Mouse (Mus musculus) right cerebral cortex, postnatal 10 days (tissue): ENCODE results near the gene Lrrfip1.
A peak's percentile ranks its signal among the peaks of the same experiment; 100 is the strongest.

Experiments
- DNase-seq, 2 experiments: peaks; one replicate each; pipeline ENCODE4 v3.0.0; 2021; ENCODE audit warnings: low spot score in 2 of 2

Gene Lrrfip1

GRCm38 (mm10) chr1:90998891-90999611, 514 bp downstream of the Lrrfip1 start:
- peak; percentile 60 to 68 for DNase-seq

GRCm38 (mm10) chr1:90999911-91000601, 1.5 kb downstream of the Lrrfip1 start:
- peak in 1 of 2 experiments; percentile 25 for DNase-seq

GRCm38 (mm10) chr1:91001101-91001500, 2.6 kb downstream of the Lrrfip1 start:
- DNase-seq: no peak

GRCm38 (mm10) chr1:91001871-91002539, 3.5 kb downstream of the Lrrfip1 start:
- DNase-seq: peak in 1 of 2 experiments; percentile 18

GRCm38 (mm10) chr1:91002641-91003040, 4.1 kb downstream of the Lrrfip1 start:
- peak in 1 of 2 experiments; percentile 22 for DNase-seq

GRCm38 (mm10) chr1:91003522-91004253, 5.2 kb downstream of the Lrrfip1 start:
- peak in 1 of 2 experiments; percentile 12 for DNase-seq

GRCm38 (mm10) chr1:91006037-91006436, 7.5 kb downstream of the Lrrfip1 start:
- peak in 1 of 2 experiments; percentile 11 for DNase-seq

- DNase-seq: peak in 1 of 2 experiments; percentile 27
Observed at GRCm38 (mm10) chr1:91006708-91007107, 8.2 kb downstream of the Lrrfip1 start.

- peak in 1 of 2 experiments; percentile 17 for DNase-seq
Observed at GRCm38 (mm10) chr1:91008147-91008682, 9.7 kb downstream of the Lrrfip1 start.

GRCm38 (mm10) chr1:91008746-91009145, 10.2 kb downstream of the Lrrfip1 start:
- DNase-seq: peak in 1 of 2 experiments; percentile 18

GRCm38 (mm10) chr1:91009266-91009665, 10.7 kb downstream of the Lrrfip1 start:
- DNase-seq: peak in 1 of 2 experiments; percentile 12

- peak in 1 of 2 experiments; percentile 18 for DNase-seq
Observed at GRCm38 (mm10) chr1:91010216-91010615, 11.7 kb downstream of the Lrrfip1 start.

GRCm38 (mm10) chr1:91010716-91011115, 12.2 kb downstream of the Lrrfip1 start:
- peak in 1 of 2 experiments; percentile 19 for DNase-seq

- peak in 1 of 2 experiments; percentile 8 for DNase-seq
Observed at GRCm38 (mm10) chr1:91011336-91011735, 12.8 kb downstream of the Lrrfip1 start.

GRCm38 (mm10) chr1:91013803-91014202, 15.3 kb downstream of the Lrrfip1 start:
- DNase-seq: no peak

GRCm38 (mm10) chr1:91015571-91015970, 17.0 kb downstream of the Lrrfip1 start:
- DNase-seq: peak in 1 of 2 experiments; percentile 17

- peak in 1 of 2 experiments; percentile 58 for DNase-seq
Observed at GRCm38 (mm10) chr1:91017111-91017758, 18.7 kb downstream of the Lrrfip1 start.

- no peak for DNase-seq
Observed at GRCm38 (mm10) chr1:91019346-91019745, 20.8 kb downstream of the Lrrfip1 start.

GRCm38 (mm10) chr1:91021304-91021703, 22.8 kb downstream of the Lrrfip1 start:
- DNase-seq: no peak

GRCm38 (mm10) chr1:91022157-91022895, 23.8 kb downstream of the Lrrfip1 start:
- DNase-seq: no peak
